Mouse (Mus musculus): Measurements from ENCODE around the gene Cdkal1.
A peak's percentile ranks its signal among the peaks of the same experiment; 100 is the strongest.

Cdkal1 gene

GRCm38 (mm10) chr13:29623636-29624239 lies 231.7 kb downstream of the Cdkal1 start:
- no peak for DNase-seq

GRCm38 (mm10) chr13:29621881-29622280 lies 233.6 kb downstream of the Cdkal1 start:
- no peak for DNase-seq

- DNase-seq = no peak
These were observed 234.1 kb downstream of the Cdkal1 start for GRCm38 (mm10) chr13:29621363-29621762.

DNA sequence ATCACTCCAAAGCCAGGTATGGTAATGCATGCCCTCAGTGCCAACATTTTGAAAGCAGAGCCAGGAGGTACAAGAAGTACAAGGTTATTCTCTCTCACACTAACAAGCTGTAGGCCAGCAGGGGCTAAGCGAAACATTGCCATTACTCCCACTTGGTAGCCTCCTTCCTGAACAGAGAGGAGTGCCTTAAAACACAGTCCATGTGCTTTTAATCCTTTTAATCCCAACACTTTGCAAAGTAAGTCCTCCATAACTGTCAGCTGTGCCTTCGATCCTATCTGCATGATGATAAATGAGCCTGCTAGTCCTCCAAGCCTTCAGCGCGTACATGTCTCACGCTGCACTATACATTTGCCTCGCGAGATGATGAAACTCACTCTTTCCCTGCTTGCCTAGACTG lies 234.6 kb downstream of the Cdkal1 start:
- no peak for DNase-seq

GRCm38 (mm10) chr13:29616654-29617171 lies 238.8 kb downstream of the Cdkal1 start:
- no peak for DNase-seq

GRCm38 (mm10) chr13:29615987-29616386 lies 239.5 kb downstream of the Cdkal1 start:
- DNase-seq = no peak

GRCm38 (mm10) chr13:29615081-29615480 lies 240.4 kb downstream of the Cdkal1 start:
- DNase-seq = no peak

- DNase-seq = no peak
These were observed 245.2 kb downstream of the Cdkal1 start for GRCm38 (mm10) chr13:29610051-29610931.

- DNase-seq = no peak
These were observed 246.0 kb downstream of the Cdkal1 start for GRCm38 (mm10) chr13:29609441-29609840.

- DNase-seq = peak; percentile 12
These were observed 251.2 kb downstream of the Cdkal1 start for GRCm38 (mm10) chr13:29604241-29604640.

DNA sequence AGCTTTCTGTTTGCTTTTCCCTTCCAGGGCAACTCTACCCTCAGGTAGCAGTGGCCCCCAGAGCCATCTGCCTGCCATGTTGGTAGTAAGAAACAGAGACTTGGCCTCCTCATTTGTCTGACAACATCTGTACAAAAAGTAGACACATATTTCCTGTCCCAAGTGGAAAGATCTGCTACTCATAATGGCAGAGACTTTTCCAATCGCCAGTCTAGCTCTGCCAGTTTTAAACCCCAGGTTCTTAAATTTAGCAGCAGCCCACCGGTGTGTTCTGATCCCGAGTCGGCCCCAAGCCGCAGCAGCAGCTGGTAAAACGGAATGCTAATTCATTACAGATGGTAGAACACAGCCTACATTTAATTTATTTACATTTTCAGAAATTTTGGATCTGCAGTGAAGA lies 251.9 kb downstream of the Cdkal1 start:
- no peak for DNase-seq

GRCm38 (mm10) chr13:29601033-29601432 lies 254.4 kb downstream of the Cdkal1 start:
- DNase-seq = no peak

DNA sequence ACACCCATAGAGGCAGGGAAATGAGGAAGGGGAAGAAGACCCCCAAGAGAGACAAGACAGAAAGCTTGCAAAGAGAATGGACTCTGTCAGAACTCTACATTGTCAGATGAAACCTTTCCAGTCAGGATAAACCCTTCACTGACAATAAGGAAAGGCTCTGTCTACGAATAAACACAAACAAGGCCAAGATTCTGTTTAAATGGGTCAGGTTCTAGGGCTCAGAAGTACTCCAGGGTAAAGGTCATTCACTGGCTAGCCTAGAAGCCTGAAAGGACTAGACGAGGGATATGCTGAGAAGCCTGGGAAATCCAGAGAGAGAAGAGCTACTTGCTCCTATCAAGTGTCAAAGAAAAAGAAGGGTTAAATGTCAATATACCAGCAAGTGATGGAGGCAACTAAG lies 255.8 kb downstream of the Cdkal1 start:
- no peak for DNase-seq

DNA sequence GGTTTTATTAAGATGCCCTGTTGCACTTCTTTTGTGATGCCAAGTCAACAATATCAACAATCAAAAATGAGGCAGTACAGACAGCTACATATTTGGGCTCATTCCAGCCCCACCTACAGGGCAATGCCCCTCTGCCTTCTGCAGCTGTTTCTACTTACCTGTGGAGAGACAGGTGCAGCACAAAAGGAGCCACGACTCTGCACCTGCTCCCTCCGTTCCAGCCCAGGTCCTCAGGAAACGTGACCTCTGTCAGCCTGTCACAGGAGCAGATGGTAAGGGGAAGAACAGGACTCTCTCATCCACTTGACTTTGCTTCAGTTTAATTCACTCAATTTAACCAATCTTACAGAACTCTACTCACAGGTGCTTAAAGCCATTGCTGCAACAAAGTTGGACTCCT lies 258.7 kb downstream of the Cdkal1 start:
- no peak for DNase-seq

DNA sequence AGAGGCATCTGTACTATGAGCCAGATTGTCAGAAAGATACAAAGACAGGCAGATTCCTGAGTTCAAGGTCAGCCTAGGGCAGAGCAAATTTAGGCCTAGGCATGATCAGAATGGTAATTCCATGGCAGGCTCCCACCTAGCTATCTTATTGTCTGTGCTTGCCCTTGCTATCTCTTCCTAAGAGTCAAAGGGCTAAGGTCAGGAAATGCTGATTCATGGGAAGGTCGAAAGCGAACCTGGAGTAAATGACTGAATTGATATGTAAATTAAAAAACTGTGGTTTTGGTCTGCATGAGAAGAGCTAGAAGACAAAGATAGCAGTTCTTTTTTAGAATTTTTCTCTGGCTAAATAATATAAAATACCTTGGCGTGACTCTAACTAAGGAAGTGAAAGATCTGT lies 262.4 kb downstream of the Cdkal1 start:
- no peak for DNase-seq

GRCm38 (mm10) chr13:29590685-29591084 lies 264.8 kb downstream of the Cdkal1 start:
- DNase-seq = no peak

DNA sequence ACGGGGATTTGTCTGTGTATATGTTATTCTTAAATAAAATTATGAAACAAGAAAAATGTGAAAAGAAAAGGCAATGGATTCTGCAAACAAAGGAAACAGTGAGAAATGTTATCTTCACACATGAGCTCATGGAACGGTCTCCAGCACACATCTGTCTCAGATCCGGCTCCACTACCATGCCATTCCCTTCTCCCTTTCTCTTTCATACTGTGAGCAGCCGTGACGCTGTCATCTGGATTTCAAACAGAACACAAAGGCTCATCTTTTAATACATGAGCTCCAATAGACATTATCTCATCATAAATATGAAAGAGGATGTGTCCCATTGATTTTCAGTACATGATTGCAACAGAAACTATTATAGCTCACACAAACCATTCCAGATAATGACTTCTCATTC lies 265.3 kb downstream of the Cdkal1 start:
- DNase-seq = no peak

GRCm38 (mm10) chr13:29588693-29589092 lies 266.8 kb downstream of the Cdkal1 start:
- no peak for DNase-seq

DNA sequence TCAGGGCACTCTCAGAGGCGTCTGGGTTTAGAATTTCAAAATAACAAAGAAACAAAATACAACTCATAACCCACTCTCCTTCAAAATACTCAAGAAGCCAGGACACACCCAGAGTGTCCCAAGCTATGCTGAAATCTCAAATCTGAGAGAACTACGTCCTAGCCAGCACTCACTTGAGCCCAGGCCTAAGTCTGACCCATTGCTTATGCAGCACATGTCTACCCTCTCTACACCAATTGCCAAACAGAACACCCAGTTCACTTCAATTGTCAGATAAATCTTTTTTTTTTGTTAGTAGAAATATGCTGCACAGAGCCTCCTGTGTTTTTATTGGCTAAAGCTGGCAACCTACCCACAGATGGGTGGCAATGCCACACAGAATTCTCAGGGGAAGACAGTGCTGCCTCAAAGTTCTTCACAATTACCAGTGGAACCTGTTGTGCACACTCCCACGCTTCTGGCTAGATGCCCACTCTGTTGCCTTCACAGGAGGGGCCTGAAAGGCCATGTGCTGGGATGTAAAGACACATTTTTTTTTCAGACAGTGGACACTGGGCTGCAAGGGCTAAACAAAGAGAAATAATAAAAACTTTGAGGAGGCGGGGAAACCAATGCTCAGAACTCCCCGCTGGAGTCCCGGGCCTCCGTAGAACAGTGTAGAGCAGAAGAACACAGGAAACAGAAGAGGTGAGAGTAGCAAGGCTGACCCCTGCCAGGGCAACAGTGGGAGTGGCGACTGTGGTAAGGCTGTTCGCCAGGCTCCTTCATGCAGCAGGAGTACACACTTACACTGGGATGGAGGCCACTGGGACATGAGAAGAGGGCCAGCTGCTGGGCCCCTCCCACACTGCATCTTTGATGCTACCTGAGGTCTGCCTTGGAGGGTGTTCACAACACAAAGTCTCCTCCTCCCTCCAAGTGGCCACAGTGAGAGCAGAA lies 273.4 kb downstream of the Cdkal1 start:
- peak; percentile 6 for DNase-seq

DNA sequence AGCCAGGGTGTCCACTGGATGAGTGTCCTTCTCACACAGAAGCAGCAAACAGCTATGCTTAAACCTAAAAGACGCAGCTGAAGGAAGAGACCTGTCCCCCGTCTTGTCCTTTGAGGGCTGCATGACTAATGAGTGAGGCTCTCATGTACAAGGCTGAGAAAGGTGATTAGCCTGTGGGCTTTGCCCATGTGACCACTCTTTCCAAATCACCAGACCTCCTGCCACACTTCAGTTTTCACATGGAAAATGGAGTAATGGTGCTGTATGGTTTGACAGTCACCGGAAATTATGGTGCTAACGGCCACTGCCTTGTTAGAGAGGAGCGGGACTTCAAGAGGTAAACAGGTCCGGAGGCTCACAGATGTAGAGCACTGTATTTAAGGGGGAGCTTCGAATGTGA lies 274.7 kb downstream of the Cdkal1 start:
- no peak for DNase-seq

- DNase-seq = no peak
These were observed 275.5 kb downstream of the Cdkal1 start for GRCm38 (mm10) chr13:29580009-29580408.

DNA sequence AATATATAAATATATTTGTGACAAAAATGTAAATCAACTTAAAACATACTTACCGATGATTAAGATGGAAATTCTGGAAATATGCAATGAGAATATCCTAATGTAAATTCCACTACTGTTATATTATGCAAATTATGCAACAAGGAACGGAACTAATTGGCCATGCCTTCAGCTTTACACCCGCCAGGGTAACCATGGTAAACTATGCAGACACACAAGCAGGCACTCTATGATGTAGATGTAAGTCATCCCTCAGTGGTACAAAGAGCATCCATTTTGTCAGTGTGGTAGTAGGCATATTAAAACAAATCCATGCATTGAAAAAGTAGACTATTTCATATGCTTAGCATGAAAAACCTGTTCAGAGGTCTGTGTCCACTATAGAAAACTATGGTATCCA lies 276.9 kb downstream of the Cdkal1 start:
- DNase-seq = no peak

DNA sequence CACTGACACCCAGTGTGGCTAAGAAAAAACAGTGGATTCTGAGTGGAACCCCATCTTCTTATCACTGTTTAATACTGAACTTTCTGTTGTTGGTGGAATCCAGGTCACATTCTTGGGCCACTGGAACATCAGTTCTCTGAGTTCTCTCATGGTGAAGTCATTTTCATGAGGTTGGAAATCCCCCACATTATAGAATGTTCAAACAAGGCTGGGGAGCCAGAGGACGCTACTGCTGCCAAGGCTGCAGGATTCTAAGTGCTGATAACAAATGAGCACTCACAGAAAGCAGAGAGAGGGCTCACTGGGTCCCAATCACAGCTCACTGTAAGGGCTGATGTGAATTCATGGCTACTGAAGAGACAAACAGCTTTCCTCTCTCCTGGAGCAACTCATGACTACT lies 280.7 kb downstream of the Cdkal1 start:
- DNase-seq = no peak

All from cerebellum, adult 11 months (tissue).